Mouse (Mus musculus) myocyte (in vitro differentiated cells): Measurements from ENCODE around the gene Ift43. TPM values are rescaled to one million over a fixed set of nuclear protein-coding genes. Genes with fewer than 3 reads are reported as not detected.

Source experiments
- H3K27me3 ChIP-seq: one replicate; pipeline ENCODE4 v1.6.1; 2011; ENCODE audit not compliant: control insufficient read depth, insufficient read depth, insufficient read length
- H3K36me3 ChIP-seq: one replicate; pipeline ENCODE4 v1.6.1; 2011; ENCODE audit not compliant: control insufficient read depth, insufficient read depth
- H3K4me2 ChIP-seq: one replicate; pipeline ENCODE4 v1.6.1; 2011; ENCODE audit warnings: low read depth, control low read depth
- H3K4me3 ChIP-seq: one replicate; pipeline ENCODE4 v1.5.1; 2011; ENCODE audit warnings: mild to moderate bottlenecking, control low read depth, moderate library complexity
- H3K79me2 ChIP-seq: one replicate; pipeline ENCODE4 v1.6.1; 2011; ENCODE audit not compliant: control insufficient read depth, insufficient read depth
- H3ac ChIP-seq: one replicate; pipeline ENCODE4 v1.6.1; 2011; ENCODE audit not compliant: control insufficient read depth, insufficient read length
- CEBPB ChIP-seq: IDR thresholded peaks from 2 replicates; pipeline ENCODE4 v1.6.1; 2011; ENCODE audit warnings: mild to moderate bottlenecking, moderate library complexity; ENCODE audit not compliant: poor library complexity, insufficient read depth, severe bottlenecking
- E2F4 ChIP-seq: IDR thresholded peaks from one replicate; pipeline ENCODE4 v1.6.1; 2011; ENCODE audit warnings: mild to moderate bottlenecking, control low read depth, moderate library complexity; ENCODE audit not compliant: insufficient read depth
- MAX ChIP-seq: IDR thresholded peaks from one replicate; pipeline ENCODE4 v1.6.1; 2011; ENCODE audit warnings: low read depth, mild to moderate bottlenecking, control low read depth
- MYOD1 ChIP-seq, 3 experiments: IDR thresholded peaks; one replicate each; pipeline ENCODE4 v1.6.1; 2011; ENCODE audit warnings: control low read depth in 2 of 3, low read depth in 2 of 3, mild to moderate bottlenecking in 2 of 3, moderate library complexity in 1 of 3; ENCODE audit not compliant: insufficient read length in 2 of 3, control insufficient read depth in 1 of 3
- MYOG ChIP-seq, 3 experiments: IDR thresholded peaks; one replicate each; pipeline ENCODE4 v1.6.1; 2011; ENCODE audit warnings: control low read depth in 2 of 3, low read depth in 2 of 3, mild to moderate bottlenecking in 2 of 3; ENCODE audit not compliant: insufficient read length in 2 of 3, control insufficient read depth in 1 of 3, insufficient read depth in 1 of 3
- POLR2A ChIP-seq: IDR thresholded peaks from one replicate; pipeline ENCODE4 v1.6.1; 2011; ENCODE audit warnings: low read depth, mild to moderate bottlenecking, control low read depth, moderate library complexity; ENCODE audit not compliant: insufficient read length
- POLR2AphosphoS2 ChIP-seq: IDR thresholded peaks from one replicate; pipeline ENCODE4 v1.6.1; 2011; ENCODE audit warnings: low read depth, control low read depth; ENCODE audit not compliant: insufficient read length
- REST ChIP-seq: IDR thresholded peaks from one replicate; pipeline ENCODE4 v1.6.1; 2011; ENCODE audit warnings: mild to moderate bottlenecking, control low read depth, moderate library complexity; ENCODE audit not compliant: insufficient read depth, insufficient read length
- SRF ChIP-seq: IDR thresholded peaks from one replicate; pipeline ENCODE4 v1.6.1; 2011; ENCODE audit warnings: low read depth; ENCODE audit not compliant: control insufficient read depth, insufficient read length
- TCF12 ChIP-seq: IDR thresholded peaks from one replicate; pipeline ENCODE4 v1.6.1; 2011; ENCODE audit warnings: mild to moderate bottlenecking, control low read depth; ENCODE audit not compliant: poor library complexity, insufficient read depth, severe bottlenecking
- TCF3 ChIP-seq: IDR thresholded peaks from one replicate; pipeline ENCODE4 v1.6.1; 2011; ENCODE audit warnings: low read depth, control low read depth; ENCODE audit not compliant: insufficient read length
- USF1 ChIP-seq: IDR thresholded peaks from one replicate; pipeline ENCODE4 v1.6.1; 2011; ENCODE audit warnings: low read depth, mild to moderate bottlenecking, control low read depth, moderate library complexity
- polyA plus RNA-seq: library from polyadenylated mRNA; unstranded; fragments of >200 nt; fragmentation: generic; extraction: Trizol; gene quantifications from one replicate; pipeline ENCODE4 v1.2.1, GENCODE M21; 2012; ENCODE audit warnings: missing spikeins

Ift43 gene
- polyA plus RNA-seq, 1 experiment, result 93.4 TPM

GRCm38 (mm10) chr12:86166244-86166643 is 83.9 kb downstream of the Ift43 start:
- Histone ChIP-seq H3K27me3 (peaks cover 15% of the 10 kb centered on the region), H3ac (no peak overlapping the region), H3K36me3 (no peaks in the 10 kb centered on the region), H3K4me3 (no peak overlapping the region), H3K79me2 (no peaks in the 10 kb centered on the region), H3K4me2 (no peak overlapping the region)
- TF ChIP-seq USF1 (no peak), TCF3 (no peak), MAX (no peak), TCF12 (no peak), CEBPB (no peak), E2F4 (no peak), POLR2A (no peak), SRF (no peak), MYOG (IDR thresholded peaks at IDR 0.05; ENCODE audit: control insufficient read depth in 1 of 3, insufficient read depth in 1 of 3, insufficient read length in 2 of 3, low read depth in 2 of 3) (no peak), MYOD1 (IDR thresholded peaks at IDR 0.05; ENCODE audit: control insufficient read depth in 1 of 3, insufficient read length in 2 of 3, low read depth in 2 of 3) (no peak), POLR2AphosphoS2 (no peak), REST (no peak)

- H3K4me3 ChIP-seq, result no peak overlapping the region
- no peak for TF ChIP-seq REST
- TF ChIP-seq MYOG (IDR thresholded peaks at IDR 0.05; ENCODE audit: control insufficient read depth in 1 of 3, insufficient read depth in 1 of 3, insufficient read length in 2 of 3, low read depth in 2 of 3), result no peak
- TF ChIP-seq SRF, result no peak
- TF ChIP-seq MYOD1 (IDR thresholded peaks at IDR 0.05; ENCODE audit: control insufficient read depth in 1 of 3, insufficient read length in 2 of 3, low read depth in 2 of 3), result no peak
- no peak for TF ChIP-seq USF1
- TF ChIP-seq POLR2AphosphoS2, result no peak
- TF ChIP-seq TCF3, result no peak
- TF ChIP-seq CEBPB, result no peak
- TF ChIP-seq MAX, result no peak
- no peak for TF ChIP-seq POLR2A
- no peak for TF ChIP-seq E2F4
- TF ChIP-seq TCF12, result no peak
- H3ac ChIP-seq, result no peak overlapping the region
- no peaks in the 10 kb centered on the region for H3K36me3 ChIP-seq
- peaks cover 22% of the 10 kb centered on the region for H3K27me3 ChIP-seq
- no peak overlapping the region for H3K4me2 ChIP-seq
- H3K79me2 ChIP-seq, result no peaks in the 10 kb centered on the region
Measured at GRCm38 (mm10) chr12:86167075-86167474, 84.7 kb downstream of the Ift43 start.

- no peak overlapping the region for H3K4me2 ChIP-seq
- no peak overlapping the region for H3ac ChIP-seq
- TF ChIP-seq POLR2AphosphoS2, result no peak
- no peak for TF ChIP-seq MYOG (IDR thresholded peaks at IDR 0.05; ENCODE audit: control insufficient read depth in 1 of 3, insufficient read depth in 1 of 3, insufficient read length in 2 of 3, low read depth in 2 of 3)
- TF ChIP-seq CEBPB, result no peak
- TF ChIP-seq SRF, result no peak
- TF ChIP-seq USF1, result no peak
- TF ChIP-seq E2F4, result no peak
- TF ChIP-seq TCF3, result no peak
- no peak for TF ChIP-seq REST
- no peak overlapping the region for H3K4me3 ChIP-seq
- H3K27me3 ChIP-seq, result peaks cover 24% of the 10 kb centered on the region
- H3K79me2 ChIP-seq, result no peaks in the 10 kb centered on the region
- H3K36me3 ChIP-seq, result no peaks in the 10 kb centered on the region
Measured at GRCm38 (mm10) chr12:86168712-86169111, 86.4 kb downstream of the Ift43 start.

GRCm38 (mm10) chr12:86169195-86169594 is 86.9 kb downstream of the Ift43 start:
- Histone ChIP-seq H3K27me3 (peaks cover 24% of the 10 kb centered on the region), H3K79me2 (no peaks in the 10 kb centered on the region), H3K4me3 (no peak overlapping the region), H3K4me2 (no peak overlapping the region), H3K36me3 (no peaks in the 10 kb centered on the region), H3ac (no peak overlapping the region)
- TF ChIP-seq CEBPB, result no peak
- no peak for TF ChIP-seq MYOG (IDR thresholded peaks at IDR 0.05; ENCODE audit: control insufficient read depth in 1 of 3, insufficient read depth in 1 of 3, insufficient read length in 2 of 3, low read depth in 2 of 3)
- TF ChIP-seq USF1, result no peak
- TF ChIP-seq POLR2A, result no peak
- no peak for TF ChIP-seq MYOD1 (IDR thresholded peaks at IDR 0.05; ENCODE audit: control insufficient read depth in 1 of 3, insufficient read length in 2 of 3, low read depth in 2 of 3)
- no peak for TF ChIP-seq TCF12
- no peak for TF ChIP-seq MAX
- TF ChIP-seq POLR2AphosphoS2, result no peak
- TF ChIP-seq E2F4, result no peak
- no peak for TF ChIP-seq SRF
- TF ChIP-seq REST, result no peak
- no peak for TF ChIP-seq TCF3

GRCm38 (mm10) chr12:86173314-86173713 is 91.0 kb downstream of the Ift43 start:
- peaks cover 44% of the 10 kb centered on the region for H3K27me3 ChIP-seq
- H3K36me3 ChIP-seq, result no peaks in the 10 kb centered on the region
- H3K79me2 ChIP-seq, result no peaks in the 10 kb centered on the region
- no peak overlapping the region for H3K4me2 ChIP-seq
- no peak overlapping the region for H3K4me3 ChIP-seq
- TF ChIP-seq MAX, result no peak
- no peak for TF ChIP-seq POLR2A
- no peak for TF ChIP-seq TCF12
- no peak for TF ChIP-seq TCF3
- no peak for TF ChIP-seq POLR2AphosphoS2
- TF ChIP-seq E2F4, result no peak
- no peak for TF ChIP-seq MYOD1 (IDR thresholded peaks at IDR 0.05; ENCODE audit: control insufficient read depth in 1 of 3, insufficient read length in 2 of 3, low read depth in 2 of 3)
- TF ChIP-seq USF1, result no peak
- TF ChIP-seq SRF, result no peak
- no peak for TF ChIP-seq MYOG (IDR thresholded peaks at IDR 0.05; ENCODE audit: control insufficient read depth in 1 of 3, insufficient read depth in 1 of 3, insufficient read length in 2 of 3, low read depth in 2 of 3)
- no peak for TF ChIP-seq CEBPB
- TF ChIP-seq REST, result no peak
- no peak overlapping the region for H3ac ChIP-seq
